Mouse (Mus musculus) heart, adult 2 months (tissue): ENCODE measurements around the gene Meis1. TPM values are rescaled to one million over a fixed set of nuclear protein-coding genes. Genes with fewer than 3 reads are reported as not detected.

Experiments used
- DNase-seq, 2 experiments: peaks; one replicate each; pipeline ENCODE4 v3.0.0; 2021
- H3K27ac ChIP-seq: fragments of 200-600 bp; 2 replicates; pipeline ENCODE4 v1.8.1; 2022
- H3K27me3 ChIP-seq: fragments of 200-500 bp; 2 replicates; pipeline ENCODE4 v1.6.1; 2012; ENCODE audit warnings: mild to moderate bottlenecking, low read length, inconsistent platforms, mixed read lengths; ENCODE audit not compliant: control insufficient read depth, insufficient read depth
- H3K36me3 ChIP-seq: fragments of 200-500 bp; 2 replicates; pipeline ENCODE4 v1.6.1; 2012; ENCODE audit warnings: low read length, inconsistent platforms; ENCODE audit not compliant: control insufficient read depth, insufficient read depth
- H3K4me1 ChIP-seq: fragments of 200-500 bp; 2 replicates; pipeline ENCODE4 v1.6.1; 2011; ENCODE audit warnings: low read length; ENCODE audit not compliant: control insufficient read depth, insufficient read depth
- H3K4me3 ChIP-seq: fragments of 200-600 bp; 2 replicates; pipeline ENCODE4 v1.8.1; 2022
- H3K79me2 ChIP-seq: fragments of 200-500 bp; replicated peaks from 2 replicates; pipeline ENCODE4 v1.6.1; 2012; ENCODE audit warnings: mild to moderate bottlenecking, inconsistent platforms, low read length, moderate library complexity, mixed read lengths; ENCODE audit not compliant: control insufficient read depth, insufficient read depth
- H3K9ac ChIP-seq: fragments of 200-500 bp; 2 replicates; pipeline ENCODE4 v1.6.1; 2012; ENCODE audit warnings: low read depth, mild to moderate bottlenecking, control low read depth, inconsistent platforms, low read length, mixed read lengths
- CTCF ChIP-seq: fragments of 200-600 bp; IDR thresholded peaks from 2 replicates; pipeline ENCODE4 v1.8.1; 2022; ENCODE audit warnings: antibody characterized with exemption, mild to moderate bottlenecking, moderate library complexity
- EP300 ChIP-seq: fragments of 200-500 bp; IDR thresholded peaks from 2 replicates; pipeline ENCODE4 v1.6.1; 2011; ENCODE audit warnings: low read depth, low read length, control low read depth; ENCODE audit not compliant: insufficient read depth
- POLR2A ChIP-seq: fragments of 200-500 bp; IDR thresholded peaks from 2 replicates; pipeline ENCODE4 v1.6.1; 2011; ENCODE audit warnings: mild to moderate bottlenecking, low read depth, low read length, control low read depth; ENCODE audit not compliant: insufficient read depth
- WGBS: fragments of 180-500 bp; shearing (Covaris S2); methylation state at CpG from one replicate; pipeline ENCODE4 v1.1.7; 2018; 5-methylcytosine and 5-hydroxymethylcytosine counted together
- intact Hi-C: fragments of 180-260 bp; cut with DNase I; formaldehyde crosslinking; loops from one replicate; pipeline ENCODE4 v1.15.1; 2025
- polyA plus RNA-seq: library from polyadenylated mRNA; depleted of rRNA; stranded (reverse); fragments of >200 nt; gene quantifications from 2 replicates; pipeline ENCODE4 v1.2.3, GENCODE M21; 2012
- total RNA-seq, 2 experiments: library from RNA; stranded (reverse); gene quantifications; 2 replicates each; pipeline ENCODE4 v1.2.3; 2021

The Meis1 gene
- total and polyA plus RNA-seq, 3 experiments, result 18.2 to 31.4 (median 29.0) TPM

GRCm38 (mm10) chr11:19012463-19013115 lies 6.2 kb downstream of the Meis1 start:
- 48% methylated on average over 2 of the region's 2 CpGs for WGBS
- DNase-seq, result no peak

GRCm38 (mm10) chr11:19012001-19012400 lies 6.8 kb downstream of the Meis1 start:
- 61% methylated on average over 2 of the region's 2 CpGs for WGBS
- Histone ChIP-seq H3K36me3 (peaks cover 19% of the 10 kb centered on the region), H3K27ac (peak overlapping the region; percentile 55), H3K9ac (peak overlapping the region; percentile 8; the same call in 1 of the 2 replicates), H3K4me3 (peak overlapping the region; percentile 8; the same call in 1 of the 2 replicates), H3K79me2 (no peaks in the 10 kb centered on the region; the same call in 1 of the 2 replicates), H3K4me1 (peaks cover 2% of the 10 kb centered on the region; the same call in 1 of the 2 replicates), H3K27me3 (no peaks in the 10 kb centered on the region)
- no peak for DNase-seq
- no peak for TF ChIP-seq CTCF
- TF ChIP-seq POLR2A, result no peak
- no peak for TF ChIP-seq EP300
- intact Hi-C loops, result loop anchor here (2.0 kb wide), 1 partner anchor 55 kb away; no protein-coding TSS in a partner anchor

More at GRCm38 (mm10) chr11:19012463-19013115, 6.2 kb downstream of the Meis1 start:
- Histone ChIP-seq H3K27ac (peak overlapping the region; percentile 97), H3K36me3 (peaks cover 16% of the 10 kb centered on the region), H3K27me3 (no peaks in the 10 kb centered on the region), H3K4me3 (peak overlapping the region; percentile 81), H3K4me1 (peaks cover 2% of the 10 kb centered on the region; the same call in 1 of the 2 replicates), H3K9ac (no peak overlapping the region; the same call in 1 of the 2 replicates), H3K79me2 (no peaks in the 10 kb centered on the region; the same call in 1 of the 2 replicates)
- TF ChIP-seq EP300 (no peak), POLR2A (no peak), CTCF (no peak)
- intact Hi-C loops, result loop anchor here (2.0 kb wide), 1 partner anchor 56 kb away; no protein-coding TSS in a partner anchor

- WGBS, result 63% methylated on average over 9 of the region's 9 CpGs
- Histone ChIP-seq H3K9ac (no peak overlapping the region), H3K36me3 (peaks cover 21% of the 10 kb centered on the region), H3K27ac (peak overlapping the region; percentile 84), H3K4me3 (peak overlapping the region; percentile 28; the same call in 1 of the 2 replicates), H3K27me3 (no peaks in the 10 kb centered on the region), H3K79me2 (no peaks in the 10 kb centered on the region; the same call in 1 of the 2 replicates), H3K4me1 (peaks cover 2% of the 10 kb centered on the region; the same call in 1 of the 2 replicates)
- no peak for TF ChIP-seq EP300
- no peak for TF ChIP-seq CTCF
- no peak for TF ChIP-seq POLR2A
- no peak for DNase-seq
- intact Hi-C loops, result no loop called here
These were observed 7.5 kb downstream of the Meis1 start for GRCm38 (mm10) chr11:19011108-19011805.

- Histone ChIP-seq H3K79me2 (no peaks in the 10 kb centered on the region; the same call in 1 of the 2 replicates), H3K4me3 (peak overlapping the region; percentile 28), H3K36me3 (peaks cover 21% of the 10 kb centered on the region), H3K27me3 (no peaks in the 10 kb centered on the region), H3K9ac (peak overlapping the region; percentile 72), H3K27ac (peak overlapping the region; percentile 84), H3K4me1 (peaks cover 2% of the 10 kb centered on the region; the same call in 1 of the 2 replicates)
- 58% methylated on average over 14 of the region's 14 CpGs for WGBS
- intact Hi-C loops, result no loop called here
- DNase-seq, result peak; percentile 59 to 64
- no peak for TF ChIP-seq EP300
- no peak for TF ChIP-seq POLR2A
- no peak for TF ChIP-seq CTCF
These were observed 8.4 kb downstream of the Meis1 start for GRCm38 (mm10) chr11:19010396-19010811.

- Histone ChIP-seq H3K27ac (peak overlapping the region; percentile 84), H3K27me3 (no peaks in the 10 kb centered on the region), H3K36me3 (peaks cover 21% of the 10 kb centered on the region), H3K4me3 (peak overlapping the region; percentile 28), H3K79me2 (no peaks in the 10 kb centered on the region; the same call in 1 of the 2 replicates), H3K9ac (peak overlapping the region; percentile 72), H3K4me1 (peaks cover 2% of the 10 kb centered on the region; the same call in 1 of the 2 replicates)
- peak in 1 of 2 experiments; percentile 35 for DNase-seq
- intact Hi-C loops, result no loop called here
- TF ChIP-seq EP300, result no peak
- no peak for TF ChIP-seq POLR2A
- TF ChIP-seq CTCF, result no peak
- 55% methylated on average over 17 of the region's 17 CpGs for WGBS
These were observed 9.0 kb downstream of the Meis1 start for GRCm38 (mm10) chr11:19009536-19010395.
